Mouse (Mus musculus) kidney, adult 2 months (tissue): Measurements from ENCODE around the gene Amacr.

ENCODE experiments used
- CTCF ChIP-seq: fragments of 200-500 bp; conservative IDR thresholded peaks from 2 replicates; pipeline ENCODE4 v1.5.1; 2011; ENCODE audit warnings: low read depth, mild to moderate bottlenecking, control low read depth, low read length, moderate library complexity, mixed read lengths; ENCODE audit not compliant: insufficient read depth, insufficient read length
- POLR2A ChIP-seq: fragments of 200-500 bp; IDR thresholded peaks from one replicate; pipeline ENCODE4 v1.6.1; 2011; ENCODE audit warnings: low read depth, low read length, control low read depth

DNA sequence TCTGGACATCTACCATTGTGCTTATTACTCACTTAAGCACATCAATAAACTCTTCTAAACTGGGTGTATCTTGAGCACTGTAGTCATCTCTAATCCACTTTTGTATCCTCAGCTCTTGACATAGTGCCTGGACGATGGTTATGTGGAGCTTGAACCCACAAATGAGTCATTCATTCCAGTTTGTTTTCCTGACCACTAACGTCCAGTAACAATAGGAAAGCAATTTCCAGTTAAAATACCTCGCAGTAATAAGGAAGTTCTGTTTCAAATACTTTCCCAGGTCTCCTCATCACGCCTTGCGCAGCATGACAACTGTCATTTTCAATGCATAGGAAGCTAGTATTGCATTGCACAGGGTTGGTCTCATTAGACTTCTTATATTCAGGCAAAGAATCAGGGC lies 61.3 kb downstream of the Amacr start:
- no peak for TF ChIP-seq POLR2A
- no peak for TF ChIP-seq CTCF
